Mouse (Mus musculus) stomach, postnatal 0 days (tissue): Measurements from ENCODE around the gene Mst1r. TPM values are rescaled to one million over a fixed set of nuclear protein-coding genes. Genes with fewer than 3 reads are reported as not detected.

Experiments
- ATAC-seq: fragments of 200-750 bp; cut with Nextera tagmentation; 2 replicates; pipeline ENCODE4 v1.8.0; 2017; ENCODE audit not compliant: low FRiP score, low TSS enrichment
- DNase-seq: peaks from one replicate; pipeline ENCODE4 v3.0.0-alpha.2; 2016; ENCODE audit warnings: low spot score
- H3K27ac ChIP-seq: fragments of 300-500 bp; sonication (generic); replicated peaks from 2 replicates; pipeline ENCODE4 v1.5.1; 2014; ENCODE audit warnings: mild to moderate bottlenecking, control low read depth
- H3K27me3 ChIP-seq: fragments of 300-500 bp; sonication (generic); 2 replicates; pipeline ENCODE4 v1.6.1; 2014; ENCODE audit warnings: low read length; ENCODE audit not compliant: control insufficient read depth, insufficient read depth
- H3K36me3 ChIP-seq: fragments of 300-500 bp; sonication (generic); 2 replicates; pipeline ENCODE4 v1.6.1; 2014; ENCODE audit warnings: low read length, mixed read lengths; ENCODE audit not compliant: control insufficient read depth, insufficient read depth
- H3K4me1 ChIP-seq: fragments of 300-500 bp; sonication (generic); replicated peaks from 2 replicates; pipeline ENCODE4 v1.6.1; 2014; ENCODE audit warnings: antibody characterized with exemption; ENCODE audit not compliant: control insufficient read depth, insufficient read depth
- H3K4me2 ChIP-seq: fragments of 300-500 bp; sonication (generic); replicated peaks from 2 replicates; pipeline ENCODE4 v1.6.1; 2014; ENCODE audit warnings: low read depth, mild to moderate bottlenecking, control low read depth, moderate library complexity
- H3K4me3 ChIP-seq: fragments of 300-500 bp; sonication (generic); 2 replicates; pipeline ENCODE4 v1.5.1; 2014; ENCODE audit warnings: low read depth, low read length, control low read depth
- H3K9ac ChIP-seq: fragments of 300-500 bp; sonication (generic); 2 replicates; pipeline ENCODE4 v1.6.1; 2014; ENCODE audit warnings: mild to moderate bottlenecking, low read length, control low read depth, mixed read lengths
- H3K9me3 ChIP-seq: fragments of 300-500 bp; sonication (generic); 2 replicates; pipeline ENCODE4 v1.6.1; 2016; ENCODE audit warnings: low read length; ENCODE audit not compliant: control insufficient read depth
- CTCF ChIP-seq: IDR thresholded peaks from 2 replicates; pipeline ENCODE4 v1.5.1; 2016; ENCODE audit warnings: antibody characterized with exemption, low read depth, mild to moderate bottlenecking, moderate library complexity
- EP300 ChIP-seq: optimal IDR thresholded peaks from 2 replicates; pipeline ENCODE3; 2016; ENCODE audit warnings: antibody characterized with exemption
- WGBS: fragments of 180-500 bp; shearing (Covaris S2); extraction: QIAGEN DNeasy Blood & Tissue Kit; methylation state at CpG from one replicate; pipeline ENCODE4 v1.1.7; 2014; 5-methylcytosine and 5-hydroxymethylcytosine counted together
- polyA plus RNA-seq: library from polyadenylated mRNA; unstranded; fragments of >200 nt; fragmentation: Nextera tagmentation; extraction: Ambion mirVana; gene quantifications from 2 replicates; pipeline ENCODE4 v1.2.1, GENCODE M21; 2015

The Mst1r gene
- polyA plus RNA-seq, 1 experiment from 2014 or later, result 10.6 TPM

- Histone ChIP-seq H3K9ac (no peak overlapping the region), H3K36me3 (0 out of 2 replicates have a peak, but pooled peaks cover 2% of the 10 kb centered on the region), H3K4me1 (no peaks in the 10 kb centered on the region; the same call in 1 of the 2 replicates), H3K27me3 (no peaks in the 10 kb centered on the region), H3K27ac (no peak overlapping the region), H3K9me3 (no peaks in the 10 kb centered on the region), H3K4me3 (no peak overlapping the region), H3K4me2 (no peak overlapping the region)
- no peak for TF ChIP-seq CTCF
- no peak for TF ChIP-seq EP300
- no peak for DNase-seq
- ATAC-seq, result no peak
- WGBS, result 79% methylated on average over 6 of the region's 6 CpGs
These were observed 60.8 kb downstream of the Mst1r start for GRCm38 (mm10) chr9:107967437-107967836.

GRCm38 (mm10) chr9:107968531-107968930 is 61.9 kb downstream of the Mst1r start:
- no peaks in the 10 kb centered on the region for H3K27me3 ChIP-seq

More at GRCm38 (mm10) chr9:107968531-107968930, 61.9 kb downstream of the Mst1r start:
- Histone ChIP-seq H3K9me3 (no peaks in the 10 kb centered on the region), H3K4me3 (no peak overlapping the region), H3K27ac (no peak overlapping the region), H3K9ac (no peak overlapping the region), H3K4me1 (no peaks in the 10 kb centered on the region; the same call in 1 of the 2 replicates), H3K36me3 (0 out of 2 replicates have a peak, but pooled peaks cover 2% of the 10 kb centered on the region), H3K4me2 (no peak overlapping the region)
- 89% methylated on average over 7 of the region's 7 CpGs for WGBS
- TF ChIP-seq CTCF (no peak), EP300 (no peak)
- DNase-seq (no peak), ATAC-seq (no peak)

Other genes starting within 250 kb of the Mst1r start
- gene Slc38a3, start 237.3 kb upstream of the Mst1r start, polyA plus RNA-seq, result 0.95 and 1.1 TPM in 2 replicates
- 2.1 and 2.9 TPM in 2 replicates for gene Gnat1, start 227.2 kb upstream of the Mst1r start, polyA plus RNA-seq
- 11.7 and 15.1 TPM in 2 replicates for gene Sema3f, start 196.4 kb upstream of the Mst1r start, polyA plus RNA-seq
- gene Rbm5, start 135.9 kb upstream of the Mst1r start, polyA plus RNA-seq, result 60.2 and 67.3 TPM in 2 replicates
- 25.3 and 25.6 TPM in 2 replicates for gene Rbm6, start 33.6 kb upstream of the Mst1r start, polyA plus RNA-seq
- 22.9 and 23.6 TPM in 2 replicates for gene Mon1a, start 18.7 kb upstream of the Mst1r start, polyA plus RNA-seq
- gene Actl11, start 21.6 kb downstream of the Mst1r start, polyA plus RNA-seq, result not detected in 2 replicates
- gene Camkv, start 28.8 kb downstream of the Mst1r start, polyA plus RNA-seq, result 0.62 and 0.94 TPM in 2 replicates
- 4.8 and 5.7 TPM in 2 replicates for gene Traip, start 43.3 kb downstream of the Mst1r start, polyA plus RNA-seq
- gene Uba7, start 68.6 kb downstream of the Mst1r start, polyA plus RNA-seq, result 24.7 and 28.9 TPM in 2 replicates
- gene Gm20661, start 76.2 kb downstream of the Mst1r start, polyA plus RNA-seq, result 0.69 and 0.87 TPM in 2 replicates
- 25.9 and 27.6 TPM in 2 replicates for gene Inka1, start 79.0 kb downstream of the Mst1r start, polyA plus RNA-seq
- gene Cdhr4, start 85.6 kb downstream of the Mst1r start, polyA plus RNA-seq, result 1.3 and 2.0 TPM in 2 replicates
- gene Gm20662, start 89.5 kb downstream of the Mst1r start, polyA plus RNA-seq, result 0.18 TPM in 1 of 2 replicates, not detected in the other
- gene Ip6k1, start 95.6 kb downstream of the Mst1r start, polyA plus RNA-seq, result 24.0 and 26.3 TPM in 2 replicates
- 48.5 and 49.5 TPM in 2 replicates for gene Gmppb, start 142.4 kb downstream of the Mst1r start, polyA plus RNA-seq
- gene Amigo3, start 146.3 kb downstream of the Mst1r start, polyA plus RNA-seq, result 2.8 and 2.9 TPM in 2 replicates
- gene Mst1, start 173.6 kb downstream of the Mst1r start, polyA plus RNA-seq, result 4.4 and 4.8 TPM in 2 replicates
- gene Rnf123, start 176.5 kb downstream of the Mst1r start, polyA plus RNA-seq, result 13.8 and 15.7 TPM in 2 replicates
- gene Apeh, start 187.7 kb downstream of the Mst1r start, polyA plus RNA-seq, result 35.4 and 38.4 TPM in 2 replicates